Mouse (Mus musculus) brain, embryonic 14.5 days (tissue): Measurements from ENCODE around the gene Spaca7.
"Not testable (repeated sequence)": the region's sequence is repeated elsewhere in the genome, so short reads cannot be mapped to it uniquely, and the experiment has no call there.

ENCODE experiments used
- CTCF ChIP-seq: fragments of 200-500 bp; IDR thresholded peaks from 2 replicates; pipeline ENCODE4 v1.5.1; 2012; ENCODE audit warnings: inconsistent platforms, mild to moderate bottlenecking, moderate library complexity, borderline replicate concordance; ENCODE audit not compliant: insufficient read depth, insufficient read length; ENCODE audit errors: extremely low read depth
- POLR2A ChIP-seq: fragments of 200-500 bp; IDR thresholded peaks from 2 replicates; pipeline ENCODE4 v1.6.1; 2012; ENCODE audit warnings: mild to moderate bottlenecking, inconsistent platforms, borderline replicate concordance; ENCODE audit not compliant: poor library complexity, insufficient read depth, insufficient read length, severe bottlenecking; ENCODE audit errors: extremely low read depth

- not testable (repeated sequence) for TF ChIP-seq POLR2A, CTCF
Observed at GRCm38 (mm10) chr8:12579339-12579999, 6.6 kb downstream of the Spaca7 start.
